Mouse (Mus musculus): ENCODE data around the gene Celf5. TPM values are rescaled to one million over a fixed set of nuclear protein-coding genes. Genes with fewer than 3 reads are reported as not detected.

Celf5 gene
- total and polyA plus RNA-seq, 2 experiments from 2014 or later, result 71.3 to 166 TPM

DNA sequence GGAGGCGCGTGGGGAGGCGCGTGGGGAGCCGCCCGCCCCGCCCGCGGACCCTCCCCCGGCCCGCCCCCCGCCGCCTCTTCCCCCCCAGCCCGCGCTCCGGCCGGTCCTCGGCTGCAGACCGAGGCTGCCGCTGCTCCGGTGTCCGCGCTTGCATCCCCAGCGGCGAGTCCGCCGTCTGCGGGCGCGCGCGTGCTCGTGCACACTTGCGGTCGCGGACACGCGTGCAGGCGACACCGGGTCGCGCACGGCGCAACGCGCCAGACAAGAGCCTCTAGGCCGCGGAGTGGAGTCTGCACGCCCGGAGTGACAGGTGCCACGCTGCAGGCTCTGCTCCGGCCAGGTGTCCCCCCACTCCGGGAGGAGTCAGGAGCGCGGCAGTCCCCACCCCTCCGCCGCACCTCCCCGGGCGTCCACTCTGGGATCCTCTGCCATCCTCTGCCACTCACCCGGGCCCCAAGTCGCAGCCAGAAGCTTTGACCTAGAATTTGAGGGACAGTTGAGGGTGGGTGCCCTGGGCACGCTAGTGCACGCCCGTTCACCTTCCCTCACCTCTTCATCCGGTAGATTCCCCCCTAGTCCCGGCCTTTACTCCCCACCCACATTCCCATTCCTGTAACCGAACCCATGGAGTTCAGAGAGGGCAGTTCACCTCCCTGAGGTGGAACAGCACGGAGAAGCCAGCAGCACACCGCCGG is 51.5 kb downstream of the Celf5 start:
- peak; percentile 13 for ATAC-seq
- Histone ChIP-seq H3K27ac (ENCODE audit: low read depth, low read length) (peak overlapping the region; percentile 94), H3K4me3 (ENCODE audit: low read depth, low read length) (peak overlapping the region; percentile 81), H3K27me3 (ENCODE audit: insufficient read depth, low read length) (no peaks in the 10 kb centered on the region), H3K9ac (peak overlapping the region; percentile 81), H3K4me2 (ENCODE audit: low read depth) (peak overlapping the region; percentile 80), H3K4me1 (ENCODE audit: insufficient read depth) (peaks cover 12% of the 10 kb centered on the region; the same call in 1 of the 2 replicates), H3K36me3 (ENCODE audit: insufficient read depth) (no peaks in the 10 kb centered on the region), H3K9me3 (ENCODE audit: low read length) (no peaks in the 10 kb centered on the region)
- DNase-seq, result peak; percentile 79
- 3% methylated on average over 33 of the region's 70 CpGs for WGBS
- no peak for TF ChIP-seq CTCF (IDR thresholded peaks at IDR 0.05; ENCODE audit: low read depth)

DNA sequence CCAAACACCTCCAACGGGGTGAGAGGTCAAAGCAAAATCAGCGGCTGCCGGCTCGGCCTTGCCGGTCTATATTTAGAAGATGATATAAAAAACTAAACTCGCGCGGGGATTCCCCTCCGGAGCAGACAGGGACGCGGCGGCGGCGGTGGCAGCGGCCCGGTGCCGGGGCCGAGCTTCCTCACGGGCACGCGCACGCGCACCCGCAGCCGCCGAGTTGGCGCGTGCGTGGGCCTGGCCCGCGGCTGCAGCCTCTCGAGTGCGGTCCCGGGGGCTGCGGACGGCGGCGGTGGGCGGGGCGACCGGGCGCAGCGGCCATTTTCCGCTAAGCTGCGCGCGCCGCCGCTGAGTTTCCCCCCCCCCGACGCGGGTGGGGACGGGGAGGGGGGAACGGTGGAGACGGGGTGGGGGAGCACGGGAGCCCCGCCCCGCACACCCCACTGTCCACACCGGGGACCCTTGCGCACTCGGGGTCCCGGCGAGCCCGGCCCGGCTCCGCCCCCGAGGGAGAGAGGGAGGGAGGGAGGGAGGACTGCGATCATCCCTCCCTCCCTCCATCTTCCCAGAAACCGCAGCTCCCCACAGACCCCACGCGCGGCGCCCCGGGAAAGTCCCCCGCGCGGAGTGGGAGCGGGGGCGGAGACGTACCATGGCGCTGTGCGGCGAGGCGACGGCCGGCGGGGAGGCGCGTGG is 52.2 kb downstream of the Celf5 start:
- Histone ChIP-seq H3K4me3 (ENCODE audit: low read depth, low read length) (peak overlapping the region; percentile 81), H3K36me3 (ENCODE audit: insufficient read depth) (no peaks in the 10 kb centered on the region), H3K27me3 (ENCODE audit: insufficient read depth, low read length) (no peaks in the 10 kb centered on the region), H3K9me3 (ENCODE audit: low read length) (no peaks in the 10 kb centered on the region), H3K9ac (peak overlapping the region; percentile 81), H3K4me2 (ENCODE audit: low read depth) (peak overlapping the region; percentile 80), H3K27ac (ENCODE audit: low read depth, low read length) (peak overlapping the region; percentile 94), H3K4me1 (ENCODE audit: insufficient read depth) (peaks cover 12% of the 10 kb centered on the region; the same call in 1 of the 2 replicates)
- 9% methylated on average over 45 of the region's 89 CpGs for WGBS
- DNase-seq, result peak; percentile 88
- ATAC-seq, result peak; percentile 30
- TF ChIP-seq CTCF (IDR thresholded peaks at IDR 0.05; ENCODE audit: low read depth), result no peak

- H3K9ac ChIP-seq, result peak overlapping the region; percentile 81
- H3K4me2 ChIP-seq (ENCODE audit: low read depth), result peak overlapping the region; percentile 80
- H3K27me3 ChIP-seq (ENCODE audit: insufficient read depth, low read length), result no peaks in the 10 kb centered on the region
- no peaks in the 10 kb centered on the region for H3K36me3 ChIP-seq (ENCODE audit: insufficient read depth)
- TF ChIP-seq CTCF (IDR thresholded peaks at IDR 0.05; ENCODE audit: low read depth), result no peak
- peak overlapping the region; percentile 94 for H3K27ac ChIP-seq (ENCODE audit: low read depth, low read length)
- peaks cover 12% of the 10 kb centered on the region; the same call in 1 of the 2 replicates for H3K4me1 ChIP-seq (ENCODE audit: insufficient read depth)
- H3K4me3 ChIP-seq (ENCODE audit: low read depth, low read length), result peak overlapping the region; percentile 81
- no peaks in the 10 kb centered on the region for H3K9me3 ChIP-seq (ENCODE audit: low read length)
- WGBS, result 1% methylated on average over 15 of the region's 20 CpGs
- DNase-seq (peak; percentile 57), ATAC-seq (no peak)
These were observed 52.9 kb downstream of the Celf5 start for GRCm38 (mm10) chr10:81429605-81430061.

DNA sequence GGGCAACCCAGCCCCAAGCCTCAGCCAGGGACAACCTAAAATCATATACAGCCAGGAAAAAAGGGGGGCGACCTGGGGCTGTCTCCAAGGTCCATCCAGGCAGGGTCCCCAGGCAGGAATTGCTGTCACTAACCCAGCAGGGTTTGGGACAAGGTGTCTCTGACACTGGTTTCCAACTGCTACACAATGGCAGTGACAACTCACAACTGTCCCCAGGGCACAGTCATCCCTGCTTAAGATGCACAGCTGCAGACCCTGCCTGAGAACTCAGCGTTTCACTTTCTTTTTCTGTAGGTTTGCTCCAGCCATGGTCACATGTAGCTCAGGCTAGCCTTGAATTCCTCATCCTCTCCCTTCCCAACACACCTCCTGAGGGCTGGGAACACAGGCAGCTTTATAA is 53.4 kb downstream of the Celf5 start:
- no peak for TF ChIP-seq CTCF (IDR thresholded peaks at IDR 0.05; ENCODE audit: low read depth)
- H3K9me3 ChIP-seq (ENCODE audit: low read length), result no peaks in the 10 kb centered on the region
- H3K4me2 ChIP-seq (ENCODE audit: low read depth), result no peak overlapping the region
- no peaks in the 10 kb centered on the region for H3K27me3 ChIP-seq (ENCODE audit: insufficient read depth, low read length)
- DNase-seq (no peak), ATAC-seq (no peak)
- H3K36me3 ChIP-seq (ENCODE audit: insufficient read depth), result no peaks in the 10 kb centered on the region
- peaks cover 12% of the 10 kb centered on the region; the same call in 1 of the 2 replicates for H3K4me1 ChIP-seq (ENCODE audit: insufficient read depth)
- H3K9ac ChIP-seq, result no peak overlapping the region
- H3K4me3 ChIP-seq (ENCODE audit: low read depth, low read length), result no peak overlapping the region
- H3K27ac ChIP-seq (ENCODE audit: low read depth, low read length), result no peak overlapping the region
- WGBS, result 27% methylated on average over 2 of the region's 2 CpGs

- no peak for DNase-seq
- Histone ChIP-seq H3K36me3 (ENCODE audit: insufficient read depth) (no peaks in the 10 kb centered on the region), H3K4me3 (ENCODE audit: low read depth, low read length) (no peak overlapping the region), H3K4me2 (ENCODE audit: low read depth) (no peak overlapping the region), H3K27me3 (ENCODE audit: insufficient read depth, low read length) (no peaks in the 10 kb centered on the region), H3K9me3 (ENCODE audit: low read length) (no peaks in the 10 kb centered on the region), H3K9ac (no peak overlapping the region), H3K4me1 (ENCODE audit: insufficient read depth) (peaks cover 11% of the 10 kb centered on the region; the same call in 1 of the 2 replicates), H3K27ac (ENCODE audit: low read depth, low read length) (no peak overlapping the region)
- no peak for TF ChIP-seq CTCF (IDR thresholded peaks at IDR 0.05; ENCODE audit: low read depth)
- 91% methylated on average over 7 of the region's 7 CpGs for WGBS
- ATAC-seq, result no peak
These were observed 54.0 kb downstream of the Celf5 start for GRCm38 (mm10) chr10:81428507-81428870.

GRCm38 (mm10) chr10:81427804-81428506 is 54.6 kb downstream of the Celf5 start:
- DNase-seq, result no peak
- H3K4me1 ChIP-seq (ENCODE audit: insufficient read depth), result peaks cover 5% of the 10 kb centered on the region; the same call in 1 of the 2 replicates
- 79% methylated on average over 8 of the region's 8 CpGs for WGBS
- H3K4me2 ChIP-seq (ENCODE audit: low read depth), result no peak overlapping the region
- ATAC-seq, result no peak
- no peak overlapping the region for H3K4me3 ChIP-seq (ENCODE audit: low read depth, low read length)
- H3K9me3 ChIP-seq (ENCODE audit: low read length), result no peaks in the 10 kb centered on the region
- H3K27me3 ChIP-seq (ENCODE audit: insufficient read depth, low read length), result no peaks in the 10 kb centered on the region
- TF ChIP-seq CTCF (IDR thresholded peaks at IDR 0.05; ENCODE audit: low read depth), result no peak
- H3K36me3 ChIP-seq (ENCODE audit: insufficient read depth), result no peaks in the 10 kb centered on the region
- H3K27ac ChIP-seq (ENCODE audit: low read depth, low read length), result no peak overlapping the region
- H3K9ac ChIP-seq, result no peak overlapping the region

Data from forebrain, postnatal 0 days (tissue).